Mouse (Mus musculus) kidney, embryonic 14.5 days (tissue): Measurements from ENCODE around the gene Rarg. TPM values are rescaled to one million over a fixed set of nuclear protein-coding genes. Genes with fewer than 3 reads are reported as not detected.

Experiments used
- ATAC-seq: fragments of 200-750 bp; cut with Nextera tagmentation; 2 replicates; pipeline ENCODE4 v1.8.0; 2017; ENCODE audit warnings: moderate number of reproducible peaks, mild to moderate bottlenecking, moderate TSS enrichment, moderate library complexity; ENCODE audit not compliant: low FRiP score, low TSS enrichment
- H3K27ac ChIP-seq: fragments of 300-500 bp; sonication (generic); 2 replicates; pipeline ENCODE4 v1.5.1; 2014; ENCODE audit warnings: low read depth, mild to moderate bottlenecking, low read length, moderate library complexity, mixed read lengths
- H3K27me3 ChIP-seq: fragments of 300-500 bp; sonication (generic); 2 replicates; pipeline ENCODE4 v1.6.1; 2014; ENCODE audit warnings: mild to moderate bottlenecking, low read length; ENCODE audit not compliant: control insufficient read depth, insufficient read depth
- H3K36me3 ChIP-seq: fragments of 300-500 bp; sonication (generic); 2 replicates; pipeline ENCODE4 v1.6.1; 2014; ENCODE audit warnings: low read length, mixed read lengths; ENCODE audit not compliant: control insufficient read depth, insufficient read depth
- H3K4me1 ChIP-seq: fragments of 300-500 bp; sonication (generic); 2 replicates; pipeline ENCODE4 v1.6.1; 2014; ENCODE audit warnings: low read length, mixed read lengths; ENCODE audit not compliant: control insufficient read depth, insufficient read depth
- H3K4me2 ChIP-seq: fragments of 300-500 bp; sonication (generic); replicated peaks from 2 replicates; pipeline ENCODE4 v1.6.1; 2014; ENCODE audit warnings: low read depth, mild to moderate bottlenecking, low read length
- H3K4me3 ChIP-seq: fragments of 300-500 bp; sonication (generic); 2 replicates; pipeline ENCODE4 v1.5.1; 2014; ENCODE audit warnings: mild to moderate bottlenecking, low read length
- H3K9ac ChIP-seq: fragments of 300-500 bp; sonication (generic); 2 replicates; pipeline ENCODE4 v1.6.1; 2014; ENCODE audit warnings: low read depth, mild to moderate bottlenecking, low read length, moderate library complexity
- H3K9me3 ChIP-seq: fragments of 300-500 bp; sonication (generic); 2 replicates; pipeline ENCODE4 v1.6.1; 2016; ENCODE audit warnings: low read length; ENCODE audit not compliant: control insufficient read depth
- WGBS: fragments of 180-500 bp; shearing (Covaris S2); extraction: QIAGEN DNeasy Blood & Tissue Kit; methylation state at CpG from one replicate; pipeline ENCODE4 v1.1.7; 2014; 5-methylcytosine and 5-hydroxymethylcytosine counted together
- polyA plus RNA-seq: library from polyadenylated mRNA; unstranded; fragments of >200 nt; fragmentation: Nextera tagmentation; extraction: Ambion mirVana; gene quantifications from 2 replicates; pipeline ENCODE4 v1.2.1, GENCODE M21; 2014

Rarg gene
- polyA plus RNA-seq, result 17.9 and 23.9 TPM in 2 replicates

DNA sequence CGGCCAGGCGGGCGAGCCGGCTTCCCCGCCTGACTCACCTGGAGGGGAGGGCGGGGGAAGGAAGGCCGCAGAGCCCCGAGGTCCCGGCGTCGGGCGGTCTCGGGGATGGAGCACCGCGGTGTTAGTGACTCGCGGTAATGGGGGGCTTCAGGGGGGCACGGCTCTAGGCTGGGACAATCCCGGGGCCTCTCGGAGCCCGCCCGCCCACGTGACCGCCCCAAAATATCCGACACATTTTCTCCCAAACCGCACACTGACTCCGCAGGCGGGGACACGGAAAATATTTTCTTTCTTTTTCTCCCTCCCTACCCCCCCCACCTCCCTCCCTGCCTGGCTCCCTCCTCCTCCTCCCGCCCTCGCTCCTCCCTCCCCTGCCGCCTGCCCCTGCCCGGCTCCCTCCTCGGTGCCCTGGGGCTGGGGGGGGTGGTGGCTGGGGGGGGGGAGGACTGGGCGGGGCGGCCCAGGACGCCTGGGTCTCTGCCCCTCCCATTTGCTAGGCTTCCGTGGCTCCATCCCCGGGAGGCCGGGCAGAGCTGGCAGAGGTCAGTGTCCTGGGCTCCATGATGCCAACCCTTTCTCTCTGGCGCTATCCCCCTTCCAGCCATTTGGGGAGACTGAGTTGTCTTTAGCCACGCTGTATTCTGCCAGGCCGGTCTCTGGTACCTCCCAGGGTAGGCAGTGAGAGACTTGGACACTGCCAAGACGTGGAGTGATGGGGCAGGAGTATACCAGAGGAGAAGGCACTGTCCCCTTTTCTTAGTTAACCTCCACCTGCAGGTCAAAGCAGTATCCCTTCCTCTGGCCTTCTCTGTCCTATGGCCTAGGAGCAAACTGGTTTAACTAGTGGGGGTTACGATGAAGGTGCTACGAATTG lies at the start of gene Rarg:
Gene Rarg, minus strand, starts transcription at position 316 of the 874 bp plus-strand sequence.
- peaks cover 31% of the 10 kb centered on the region for H3K4me1 ChIP-seq
- peaks cover 6% of the 10 kb centered on the region; the same call in 1 of the 2 replicates for H3K27me3 ChIP-seq
- peak within 1 kb of the TSS; percentile 49 for H3K4me3 ChIP-seq
- ATAC-seq, result peak; percentile 34
- 0 out of 2 replicates have a peak, but pooled peaks cover 1% of the 10 kb centered on the region for H3K36me3 ChIP-seq
- no peaks in the 10 kb centered on the region for H3K9me3 ChIP-seq
- 1% methylated on average over 40 of the region's 46 CpGs for WGBS
- H3K4me2 ChIP-seq, result peak within 1 kb of the TSS; percentile 96
- H3K9ac ChIP-seq, result peak within 1 kb of the TSS; percentile 64
- H3K27ac ChIP-seq, result peak within 1 kb of the TSS; percentile 49; the same call in 1 of the 2 replicates

DNA sequence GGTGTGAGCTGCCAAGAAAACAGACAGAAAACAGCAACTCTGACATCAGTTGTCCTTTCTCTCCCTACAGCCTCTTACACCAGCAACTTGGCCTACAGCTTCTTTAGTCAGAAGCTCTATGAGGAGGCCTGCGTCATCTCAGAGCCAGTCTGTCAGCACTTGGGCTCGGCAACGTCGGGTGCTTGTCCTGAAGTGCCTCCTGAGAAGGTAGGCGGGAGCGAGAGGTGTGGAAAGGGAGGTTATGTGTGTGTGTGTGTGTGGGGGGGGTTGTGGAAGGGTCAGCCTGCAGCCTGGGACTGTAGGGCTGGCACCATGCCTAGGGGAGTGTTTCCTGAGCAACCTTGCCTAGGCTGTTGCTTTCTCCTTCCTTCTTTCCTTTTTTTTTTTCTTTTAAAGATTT lies 45.2 kb upstream of the Rarg start:
- Histone ChIP-seq H3K36me3 (peaks cover 81% of the 10 kb centered on the region), H3K9me3 (no peaks in the 10 kb centered on the region), H3K27me3 (no peaks in the 10 kb centered on the region), H3K4me1 (no peaks in the 10 kb centered on the region), H3K4me2 (no peak overlapping the region), H3K27ac (no peak overlapping the region), H3K4me3 (no peak overlapping the region), H3K9ac (no peak overlapping the region)
- WGBS, result 81% methylated on average over 6 of the region's 6 CpGs
- no peak for ATAC-seq

DNA sequence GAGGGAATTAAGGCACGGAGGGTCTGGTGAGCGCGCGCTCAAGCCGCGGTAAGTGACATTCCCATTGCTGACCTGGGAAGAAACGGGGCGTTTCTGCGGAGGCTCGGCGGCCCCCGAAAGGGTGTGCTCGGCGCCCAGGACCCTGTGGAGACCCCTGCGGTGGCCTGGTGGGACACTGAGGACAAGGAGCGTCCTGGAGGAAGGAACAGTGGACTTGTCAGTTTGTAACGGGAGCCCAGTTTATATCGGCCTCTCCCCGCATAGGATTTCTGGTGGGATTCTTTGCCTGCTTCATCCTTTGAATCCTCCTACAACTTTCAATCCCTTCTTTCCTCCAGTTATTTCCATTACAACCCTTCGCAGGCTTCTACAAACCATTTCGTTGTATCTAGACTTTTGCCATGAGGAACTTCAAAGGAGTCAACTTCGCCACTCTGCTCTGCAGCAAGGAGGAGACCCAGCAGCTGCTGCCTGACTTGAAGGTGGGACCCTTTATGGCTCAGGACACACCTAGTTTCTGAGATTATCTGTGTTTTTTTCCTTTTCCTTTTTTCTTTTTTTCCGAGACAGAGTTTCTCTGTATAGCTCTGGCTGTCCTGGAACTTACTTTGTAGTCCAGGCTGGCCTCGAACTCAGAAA lies 39.2 kb upstream of the Rarg start:
- Histone ChIP-seq H3K4me3 (peak overlapping the region; percentile 72), H3K9me3 (no peaks in the 10 kb centered on the region), H3K9ac (peak overlapping the region; percentile 67), H3K27ac (no peak overlapping the region), H3K4me2 (peak overlapping the region; percentile 67), H3K27me3 (no peaks in the 10 kb centered on the region), H3K36me3 (peaks cover 36% of the 10 kb centered on the region), H3K4me1 (no peaks in the 10 kb centered on the region)
- ATAC-seq, result peak; percentile 69; the same call in 1 of the 2 replicates
- WGBS, result 5% methylated on average over 24 of the region's 24 CpGs

DNA sequence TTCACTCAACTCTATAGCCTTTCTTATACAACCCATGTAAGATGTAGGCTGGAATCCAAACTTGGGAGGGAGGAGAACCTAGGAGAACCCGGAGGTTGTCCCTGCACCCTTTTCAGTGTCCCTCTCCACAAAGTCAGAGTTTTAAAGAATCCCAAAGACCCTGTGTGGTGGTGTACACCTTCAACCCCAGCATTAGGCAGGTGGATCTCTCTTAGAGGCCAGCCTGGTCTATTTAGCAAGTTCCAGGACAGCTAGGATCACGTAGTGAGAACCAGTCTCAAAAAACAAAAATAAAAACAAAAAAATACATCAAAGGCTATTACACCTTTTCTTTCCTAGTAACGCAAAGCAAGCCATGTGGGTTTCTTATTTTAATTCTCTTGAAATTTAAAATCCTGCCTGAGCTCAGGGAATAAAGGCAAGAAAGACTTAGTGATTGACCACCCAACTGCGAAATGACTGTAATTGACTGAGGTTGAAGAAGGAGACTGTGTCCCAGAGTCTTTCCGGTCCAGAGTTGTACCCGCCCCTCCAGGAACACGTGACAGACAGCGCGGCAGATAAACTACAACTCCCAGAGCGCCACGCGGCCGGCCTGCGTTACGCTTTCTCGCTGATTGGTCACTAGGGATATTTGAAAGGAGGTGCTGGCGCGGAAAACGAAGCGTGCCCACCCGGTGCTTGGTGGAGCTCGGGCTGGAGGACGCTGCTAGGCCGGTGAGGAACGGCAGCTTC lies 38.5 kb upstream of the Rarg start, which contains the start of gene Espl1:
Gene Espl1, plus strand, starts transcription at position 634 of the 735 bp plus-strand sequence.
- Histone ChIP-seq H3K4me2 (peak within 1 kb of the TSS; percentile 67), H3K27ac (no peak within 1 kb of the TSS), H3K4me1 (no peaks in the 10 kb centered on the region), H3K9ac (peak within 1 kb of the TSS; percentile 67), H3K27me3 (no peaks in the 10 kb centered on the region), H3K4me3 (peak within 1 kb of the TSS; percentile 72), H3K9me3 (no peaks in the 10 kb centered on the region), H3K36me3 (peaks cover 30% of the 10 kb centered on the region)
- ATAC-seq, result peak; percentile 98
- 6% methylated on average over 25 of the region's 25 CpGs for WGBS

DNA sequence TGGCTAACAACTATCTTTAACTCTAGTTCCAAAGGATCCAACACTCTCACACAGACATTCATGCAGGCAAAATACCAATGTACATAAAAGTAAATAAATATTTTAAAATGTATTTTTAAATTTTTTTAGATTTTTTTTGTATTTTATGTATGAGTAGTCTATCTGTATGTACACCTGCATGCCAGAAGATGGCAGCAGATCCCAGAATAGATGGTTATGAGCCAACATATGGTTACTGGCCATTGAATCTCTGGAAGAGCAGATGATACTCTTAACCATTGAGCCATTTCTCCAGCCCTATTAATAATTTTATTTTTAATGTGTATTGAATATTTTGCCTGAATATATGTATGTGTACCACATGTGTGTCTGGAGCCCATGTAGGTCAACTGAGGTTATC lies 30.1 kb upstream of the Rarg start:
- ATAC-seq, result no peak
- Histone ChIP-seq H3K4me3 (no peak overlapping the region), H3K9me3 (no peaks in the 10 kb centered on the region), H3K4me2 (no peak overlapping the region), H3K36me3 (no peaks in the 10 kb centered on the region), H3K27ac (no peak overlapping the region), H3K4me1 (0 out of 2 replicates have a peak, but pooled peaks cover 3% of the 10 kb centered on the region), H3K9ac (no peak overlapping the region), H3K27me3 (no peaks in the 10 kb centered on the region)

DNA sequence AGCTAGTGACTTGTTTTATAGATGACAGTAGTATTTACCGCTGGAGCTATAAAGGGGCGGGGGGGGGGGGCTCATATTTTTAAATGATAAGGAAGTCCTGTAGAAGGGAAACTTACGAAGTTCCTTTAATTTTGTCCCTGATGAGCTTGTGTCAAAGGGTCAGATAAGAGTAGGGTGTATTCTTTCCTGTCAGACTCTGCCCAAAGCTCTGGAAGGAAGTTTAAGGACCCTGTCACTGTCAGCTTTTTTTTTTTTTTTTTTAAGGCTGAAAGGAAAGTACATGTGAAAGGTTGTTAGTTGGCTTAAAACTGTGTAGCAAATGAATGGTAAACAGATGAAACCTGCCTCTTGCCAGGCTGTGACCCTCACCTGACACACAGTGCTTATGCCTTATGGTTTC lies 26.3 kb upstream of the Rarg start:
- 75% methylated on average over 3 of the region's 3 CpGs for whole genome bisulfite sequencing
- H3K4me1 ChIP-seq, result peaks cover 14% of the 10 kb centered on the region
- H3K9me3 ChIP-seq, result no peaks in the 10 kb centered on the region
- no peak overlapping the region for H3K9ac ChIP-seq
- no peak for ATAC-seq
- no peak overlapping the region for H3K4me2 ChIP-seq
- H3K4me3 ChIP-seq, result no peak overlapping the region
- no peak overlapping the region for H3K27ac ChIP-seq
- H3K27me3 ChIP-seq, result no peaks in the 10 kb centered on the region
- peaks cover 12% of the 10 kb centered on the region for H3K36me3 ChIP-seq

DNA sequence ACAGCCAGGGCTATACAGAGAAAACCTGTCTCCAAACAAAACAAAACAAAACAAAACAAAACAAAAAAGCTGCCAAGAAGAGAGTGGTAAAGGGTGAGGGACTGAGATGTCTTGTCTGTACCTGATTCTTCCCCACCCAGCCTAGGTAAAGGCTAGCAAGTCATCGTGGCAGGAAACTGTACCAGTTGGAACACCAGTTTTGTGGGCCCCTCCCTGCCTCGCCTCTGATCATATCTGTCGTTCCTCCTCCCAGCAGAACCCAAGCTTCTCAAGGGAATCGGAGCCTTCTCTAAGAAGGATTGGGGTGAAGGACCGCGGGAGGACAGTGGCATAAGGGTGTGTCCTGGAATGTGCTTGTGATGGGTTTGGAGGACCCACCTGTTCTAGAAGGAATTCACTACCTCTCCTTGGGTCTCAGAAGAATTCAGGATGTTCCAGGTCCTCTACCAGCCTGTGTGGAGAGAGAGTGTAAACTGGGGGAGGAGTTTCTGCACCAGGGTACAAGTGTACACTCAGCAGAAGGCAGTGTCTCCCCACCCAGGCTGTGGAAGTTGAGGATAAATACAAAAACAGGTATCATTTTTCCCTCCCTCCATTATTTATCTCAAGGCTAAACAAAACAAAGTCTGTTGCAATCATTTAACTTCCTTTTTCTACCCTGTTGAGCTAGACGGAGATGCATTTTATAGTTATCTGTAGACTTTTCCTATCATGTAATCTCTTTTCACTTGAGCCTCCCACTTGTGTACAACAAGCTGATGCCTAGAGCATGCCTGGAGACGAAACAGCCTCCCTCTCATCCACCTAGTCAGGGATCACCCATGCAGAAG lies 25.4 kb upstream of the Rarg start:
- Histone ChIP-seq H3K4me2 (no peak overlapping the region), H3K4me1 (peaks cover 14% of the 10 kb centered on the region), H3K36me3 (peaks cover 12% of the 10 kb centered on the region), H3K27ac (no peak overlapping the region), H3K9me3 (no peaks in the 10 kb centered on the region), H3K27me3 (no peaks in the 10 kb centered on the region), H3K9ac (no peak overlapping the region), H3K4me3 (no peak overlapping the region)
- 82% methylated on average over 8 of the region's 8 CpGs for WGBS
- ATAC-seq, result no peak

DNA sequence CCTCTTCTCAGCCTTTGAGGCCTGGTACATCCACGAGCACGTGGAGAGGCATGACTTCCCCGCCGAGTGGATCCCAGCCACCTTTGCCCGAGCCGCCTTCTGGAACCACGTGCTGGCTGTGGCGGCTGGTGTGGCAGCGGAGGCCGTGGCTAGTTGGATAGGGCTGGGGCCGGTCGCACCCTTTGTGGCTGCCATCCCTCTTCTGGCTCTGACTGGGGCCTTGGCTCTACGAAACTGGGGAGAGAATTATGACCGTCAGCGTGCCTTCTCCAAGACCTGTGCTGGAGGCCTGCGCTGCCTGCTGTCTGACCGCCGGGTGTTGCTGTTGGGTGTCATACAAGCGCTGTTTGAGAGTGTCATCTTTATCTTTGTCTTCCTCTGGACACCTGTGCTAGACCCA lies 23.3 kb upstream of the Rarg start:
- peak overlapping the region; percentile 88 for H3K4me2 ChIP-seq
- 93% methylated on average over 19 of the region's 19 CpGs for WGBS

More for the DNA sequence above, 23.3 kb upstream of the Rarg start:
- H3K9me3 ChIP-seq, result no peaks in the 10 kb centered on the region
- H3K27ac ChIP-seq, result no peak overlapping the region
- ATAC-seq, result no peak
- H3K4me1 ChIP-seq, result peaks cover 14% of the 10 kb centered on the region
- H3K36me3 ChIP-seq, result peaks cover 12% of the 10 kb centered on the region
- H3K9ac ChIP-seq, result no peak overlapping the region
- H3K4me3 ChIP-seq, result peak overlapping the region; percentile 89
- H3K27me3 ChIP-seq, result no peaks in the 10 kb centered on the region
